Mouse (Mus musculus): ENCODE data around the gene Tbx10. TPM values are rescaled to one million over a fixed set of nuclear protein-coding genes. Genes with fewer than 3 reads are reported as not detected.

The Tbx10 gene
- total and polyA plus RNA-seq, 3 experiments: not detected

- 0 out of 4 replicates have a peak, but pooled peaks cover 0 to 6% of the 10 kb centered on the region in 2 experiments for H3K36me3 ChIP-seq (ENCODE audit: control insufficient read depth in 1 of 2, insufficient read depth in 2 of 2, low read length in 2 of 2)
- no peaks in the 10 kb centered on the region for H3K9me3 ChIP-seq (replicated peaks; ENCODE audit: insufficient read depth, low read length)
- TF ChIP-seq HCFC1 (IDR thresholded peaks at IDR 0.05; ENCODE audit: low read depth, low read length): 0 out of 2 replicates have a peak, but pooled peaks have one; percentile 2
- TF ChIP-seq MAFK (IDR thresholded peaks at IDR 0.05; ENCODE audit: borderline replicate concordance, low read depth, low read length): no peak
- TF ChIP-seq ZC3H11A (IDR thresholded peaks at IDR 0.05; ENCODE audit: low read depth, low read length): no peak
- 0 out of 2 replicates have a peak, but pooled peaks have one; percentile 33 for TF ChIP-seq MYC (IDR thresholded peaks at IDR 0.05; ENCODE audit: low read depth, low read length)
- no peak for TF ChIP-seq ELF1 (IDR thresholded peaks at IDR 0.05; ENCODE audit: low read depth, low read length)
- TF ChIP-seq GATA1 (IDR thresholded peaks at IDR 0.05; ENCODE audit: low read depth, low read length): 0 out of 2 replicates have a peak, but pooled peaks have one; percentile 20
- no peak for TF ChIP-seq MAX (IDR thresholded peaks at IDR 0.05; ENCODE audit: low read length)
- H3K9ac ChIP-seq (ENCODE audit: control insufficient read depth, low read depth, low read length, poor library complexity, severe bottlenecking): no peak overlapping the region
- no peaks in the 10 kb centered on the region for H3K79me2 ChIP-seq (ENCODE audit: control insufficient read depth, insufficient read depth, low read length, poor library complexity)
- H3K4me3 ChIP-seq (ENCODE audit: control insufficient read depth in 1 of 2, insufficient read depth in 1 of 2, low read depth in 2 of 2, low read length in 2 of 2): no peak overlapping the region
- no peaks in the 10 kb centered on the region for H3K27me3 ChIP-seq (ENCODE audit: control insufficient read depth in 1 of 2, insufficient read depth in 2 of 2, low read length in 2 of 2)
- no peak overlapping the region for H3K27ac ChIP-seq (ENCODE audit: control insufficient read depth, low read depth, low read length)
- peak; percentile 50 for DNase-seq (ENCODE audit: low read depth, low spot score)
- peaks cover 9% of the 10 kb centered on the region in 2 experiments; a peak in 3 of 4 replicates for H3K4me1 ChIP-seq (ENCODE audit: control insufficient read depth in 1 of 2, insufficient read depth in 2 of 2, low read length in 2 of 2)
Observed at GRCm38 (mm10) chr19:3951461-3951860, 41.1 kb upstream of the Tbx10 start.

- Histone ChIP-seq H3K9ac (ENCODE audit: control insufficient read depth, low read depth, low read length, poor library complexity, severe bottlenecking) (no peak overlapping the region), H3K4me3 (ENCODE audit: control insufficient read depth in 1 of 2, insufficient read depth in 1 of 2, low read depth in 2 of 2, low read length in 2 of 2) (no peak overlapping the region), H3K79me2 (ENCODE audit: control insufficient read depth, insufficient read depth, low read length, poor library complexity) (no peaks in the 10 kb centered on the region), H3K4me1 (ENCODE audit: control insufficient read depth in 1 of 2, insufficient read depth in 2 of 2, low read length in 2 of 2) (peaks cover 9% of the 10 kb centered on the region in 2 experiments; a peak in 3 of 4 replicates), H3K27me3 (ENCODE audit: control insufficient read depth in 1 of 2, insufficient read depth in 2 of 2, low read length in 2 of 2) (no peaks in the 10 kb centered on the region), H3K9me3 (replicated peaks; ENCODE audit: insufficient read depth, low read length) (no peaks in the 10 kb centered on the region), H3K36me3 (ENCODE audit: control insufficient read depth in 1 of 2, insufficient read depth in 2 of 2, low read length in 2 of 2) (0 out of 4 replicates have a peak, but pooled peaks cover 0 to 6% of the 10 kb centered on the region in 2 experiments), H3K27ac (ENCODE audit: control insufficient read depth, low read depth, low read length) (no peak overlapping the region)
- TF ChIP-seq MYB (IDR thresholded peaks at IDR 0.05; ENCODE audit: low read depth, low read length) (no peak), POLR2AphosphoS2 (IDR thresholded peaks at IDR 0.05; ENCODE audit: low read length) (no peak), GABPA (IDR thresholded peaks at IDR 0.05; ENCODE audit: low read depth, low read length) (no peak), POLR2AphosphoS5 (IDR thresholded peaks at IDR 0.05; ENCODE audit: borderline replicate concordance, low read depth, low read length) (no peak), USF2 (IDR thresholded peaks at IDR 0.05; ENCODE audit: borderline replicate concordance in 1 of 2, insufficient read depth in 1 of 2, low read depth in 1 of 2, low read length in 2 of 2) (no peak), RCOR1 (IDR thresholded peaks at IDR 0.05; ENCODE audit: low read depth, low read length) (no peak), MYC (IDR thresholded peaks at IDR 0.05; ENCODE audit: low read depth, low read length) (no peak), ZKSCAN1 (IDR thresholded peaks at IDR 0.05; ENCODE audit: low read depth, low read length) (no peak), GATA1 (IDR thresholded peaks at IDR 0.05; ENCODE audit: low read depth, low read length) (no peak), MAZ (IDR thresholded peaks at IDR 0.05; ENCODE audit: low read depth, low read length) (no peak), NRF1 (IDR thresholded peaks at IDR 0.05; ENCODE audit: insufficient read depth, low read depth, low read length, poor library complexity, severe bottlenecking) (no peak), MAFK (IDR thresholded peaks at IDR 0.05; ENCODE audit: borderline replicate concordance, low read depth, low read length) (no peak), USF1 (IDR thresholded peaks at IDR 0.05; ENCODE audit: low read depth, low read length) (no peak), TCF12 (IDR thresholded peaks at IDR 0.05; ENCODE audit: low read depth, low read length) (no peak), NELFE (IDR thresholded peaks at IDR 0.05; ENCODE audit: low read depth, low read length) (no peak), TAL1 (IDR thresholded peaks at IDR 0.05; ENCODE audit: low read length) (no peak), ZMIZ1 (IDR thresholded peaks at IDR 0.05; ENCODE audit: low read depth, low read length) (no peak), SIN3A (IDR thresholded peaks at IDR 0.05; ENCODE audit: low read length) (no peak)
- DNase-seq (ENCODE audit: low read depth, low spot score): no peak
Observed at GRCm38 (mm10) chr19:3952099-3952498, 40.5 kb upstream of the Tbx10 start.

Data from MEL (cell line).